Mouse (Mus musculus) v-Abl transformed pro-B cells (cell line): Measurements from ENCODE around the gene Zfp354a.
"Not testable (repeated sequence)": the region's sequence is repeated elsewhere in the genome, so short reads cannot be mapped to it uniquely, and the experiment has no call there.

ENCODE experiments used
- in situ Hi-C, 2 experiments: fragments of 400-800 bp; cut with MboI; formaldehyde crosslinking; loops; one replicate each; pipeline ENCODE4 v1.15.1; 2025; ENCODE audit not compliant: unreplicated experiment in 2 of 2

The Zfp354a gene

GRCm38 (mm10) chr11:51059151-51059571 is at the start of gene Zfp354a:
Gene Zfp354a (plus strand): TSS chr11:51059257.
- in situ Hi-C loops = no loop called here

GRCm38 (mm10) chr11:51011821-51012220 is 47.2 kb upstream of the Zfp354a start:
- in situ Hi-C loops = no loop called here

- in situ Hi-C loops = no loop called here
Measured at GRCm38 (mm10) chr11:51013936-51014335, 45.1 kb upstream of the Zfp354a start, which contains the start of gene Olfr54. Gene Olfr54 (plus strand): TSS chr11:51014236.

GRCm38 (mm10) chr11:51016341-51016740 is 42.7 kb upstream of the Zfp354a start:
- in situ Hi-C loops = no loop called here

GRCm38 (mm10) chr11:51026811-51027210 is 32.2 kb upstream of the Zfp354a start:
- in situ Hi-C loops = not testable (repeated sequence)

- in situ Hi-C loops = not testable (repeated sequence)
Measured at GRCm38 (mm10) chr11:51029381-51029780, 29.7 kb upstream of the Zfp354a start.

GRCm38 (mm10) chr11:51030225-51030624 is 28.8 kb upstream of the Zfp354a start:
- in situ Hi-C loops = loop anchor here (10.0 kb wide), 2 partner anchors 265 to 585 kb away; no protein-coding TSS in a partner anchor

- in situ Hi-C loops = loop anchor here (10.0 kb wide), 2 partner anchors 268 to 588 kb away; no protein-coding TSS in a partner anchor
Measured at GRCm38 (mm10) chr11:51032851-51033250, 26.2 kb upstream of the Zfp354a start.

- in situ Hi-C loops = loop anchor here (10.0 kb wide), 2 partner anchors 269 to 589 kb away; no protein-coding TSS in a partner anchor
Measured at GRCm38 (mm10) chr11:51034141-51034540, 24.9 kb upstream of the Zfp354a start.

GRCm38 (mm10) chr11:51035951-51036350 is 23.1 kb upstream of the Zfp354a start:
- in situ Hi-C loops = loop anchor here (5.0 to 10.0 kb wide), 3 partner anchors 269 to 591 kb away; no protein-coding TSS in a partner anchor

- in situ Hi-C loops = not testable (repeated sequence)
Measured at GRCm38 (mm10) chr11:51044776-51045175, 14.3 kb upstream of the Zfp354a start.

- in situ Hi-C loops = not testable (repeated sequence)
Measured at GRCm38 (mm10) chr11:51047809-51048208, 11.2 kb upstream of the Zfp354a start, which contains the start of gene Olfr1375. Gene Olfr1375 (plus strand): TSS chr11:51048109.

- in situ Hi-C loops = no loop called here
Measured at GRCm38 (mm10) chr11:51051678-51052077, 7.4 kb upstream of the Zfp354a start.

- in situ Hi-C loops = no loop called here
Measured at GRCm38 (mm10) chr11:51053230-51053629, 5.8 kb upstream of the Zfp354a start.

GRCm38 (mm10) chr11:51059640-51060039 is 583 bp downstream of the Zfp354a start:
- in situ Hi-C loops = no loop called here

- in situ Hi-C loops = no loop called here
Measured at GRCm38 (mm10) chr11:51060981-51061380, 1.9 kb downstream of the Zfp354a start.

GRCm38 (mm10) chr11:51063276-51063675 is 4.2 kb downstream of the Zfp354a start:
- in situ Hi-C loops = no loop called here

- in situ Hi-C loops = no loop called here
Measured at GRCm38 (mm10) chr11:51063841-51064240, 4.8 kb downstream of the Zfp354a start.

- in situ Hi-C loops = no loop called here
Measured at GRCm38 (mm10) chr11:51084527-51084926, 25.5 kb downstream of the Zfp354a start.

GRCm38 (mm10) chr11:51085269-51085668 is 26.2 kb downstream of the Zfp354a start:
- in situ Hi-C loops = no loop called here

- in situ Hi-C loops = no loop called here
Measured at GRCm38 (mm10) chr11:51107261-51107660, 48.2 kb downstream of the Zfp354a start.

GRCm38 (mm10) chr11:51110621-51111020 is 51.6 kb downstream of the Zfp354a start:
- in situ Hi-C loops = no loop called here
